9 mouse cellular contexts compared by ENCODE assay signal in the genomic region with DNA sequence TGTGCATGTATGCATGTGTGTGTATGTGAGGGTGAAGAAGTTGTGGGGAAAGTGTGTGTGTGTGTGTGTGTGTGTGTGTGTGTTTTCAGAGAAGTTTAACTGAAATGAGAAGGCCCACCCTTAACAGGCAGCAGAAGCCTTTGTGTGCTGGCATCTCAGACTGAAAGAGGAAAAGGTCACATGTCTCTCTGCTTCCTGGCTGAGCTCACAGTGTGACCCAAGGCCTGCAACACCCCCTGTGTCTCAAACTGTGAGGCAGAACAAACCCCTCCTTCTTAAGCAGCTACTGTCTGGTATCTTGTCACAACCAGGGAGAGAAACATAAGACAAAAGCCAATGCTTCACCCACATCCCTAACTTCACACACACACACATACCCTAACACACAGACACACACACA. TPM values are rescaled to one million over a fixed set of nuclear protein-coding genes. Genes with fewer than 3 reads are reported as not detected.
A peak's percentile ranks its signal among the peaks of the same experiment; 100 is the strongest.
DNase-seq lines count a peak whose midpoint lies in the region; ATAC-seq lines count a peak whose summit lies in the region.
"Had no signal": no experiment of that assay in that cellular context is flagged by ENCODE, and none has a peak within 500 bp of the region (broad histone marks: within the 10 kb centered on the region; RNA-seq: fewer than 3 reads in every experiment).

No protein-coding gene starts in this region.

- peak; percentile 27 for DNase-seq in adrenal gland, postnatal 10 days
- no peak for DNase-seq in adrenal gland, adult 18-20 months (ENCODE audit: low spot score in 2 of 2)
- peak; percentile 51 for DNase-seq in kidney, adult 9 months
- DNase-seq in kidney, adult 8-10 months, result no peak
- DNase-seq in thymus, postnatal 4 days, result no peak
- DNase-seq in urinary bladder, adult 18-20 months (ENCODE audit: low spot score in 2 of 2), result no peak
- DNase-seq: embryo, embryonic 11 days had no signal

- H3K9me3 ChIP-seq in liver, embryonic 12.5 days (replicated peaks), result no peaks in the 10 kb centered on the region

- peaks cover 34% of the 10 kb centered on the region for H3K4me1 ChIP-seq in liver, embryonic 12.5 days

- peak overlapping the region; percentile 59 for H3K27ac ChIP-seq in liver, embryonic 12.5 days

- ATAC-seq in common myeloid progenitor, adult 5-6 weeks (replicated peaks; ENCODE audit: low read depth, poor library complexity, severe bottlenecking), result peak; percentile 79; the same call in 1 of the 2 replicates
- no peak for ATAC-seq in liver, embryonic 12.5 days

- no peak overlapping the region for H3K4me3 ChIP-seq in liver, embryonic 12.5 days

- H3K4me2 ChIP-seq in liver, embryonic 12.5 days, result no peak overlapping the region

- H3K9ac ChIP-seq in liver, embryonic 12.5 days, result no peak overlapping the region

- no peaks in the 10 kb centered on the region; the same call in 1 of the 2 replicates for H3K27me3 ChIP-seq in liver, embryonic 12.5 days (replicated peaks)

- H3K36me3 ChIP-seq in liver, embryonic 12.5 days, result no peaks in the 10 kb centered on the region

RNA-seq across cellular contexts. Expression of a gene that starts 31.0 kb away (rescaled TPM):
- 10 to 100 TPM; 11.4 to 12.1 TPM for total RNA-seq in adrenal gland, postnatal 10 days (2021)
- 10 to 100 TPM in 1 of 2 experiments, 1 to 10 TPM in 1; 5.5 to 11.0 TPM for total RNA-seq in adrenal gland, adult 18-20 months (2021)
- total RNA-seq in common myeloid progenitor, adult 5-6 weeks (2017), result 6.3 and 6.6 TPM in 2 replicates
- 12.6 and 14.1 TPM in 2 replicates for polyA plus RNA-seq in liver, embryonic 12.5 days (2016; fragmentation: Nextera tagmentation; extraction: Ambion mirVana)

Comparison
In these comparisons a context has a peak if more than half of its experiments do, and no peak if none do; other contexts are left out.
1. DNase-seq: peak in adrenal gland, postnatal 10 days (single experiment) and kidney, adult 9 months (single experiment); none in adrenal gland, adult 18-20 months (0 of 2), kidney, adult 8-10 months (0 of 2), thymus, postnatal 4 days (single experiment) and urinary bladder, adult 18-20 months (0 of 2).